Mouse (Mus musculus): ENCODE measurements around the gene Olfr1392.

GRCm38 (mm10) chr11:49264622-49265021, 20.5 kb upstream of the Olfr1392 start:
- no peak for TF ChIP-seq CTCF (IDR thresholded peaks at IDR 0.05; ENCODE audit: extremely low read depth, insufficient read length, insufficient replicate concordance, low read depth, low read length)
- TF ChIP-seq POLR2A (IDR thresholded peaks at IDR 0.05; ENCODE audit: low read depth, low read length), result no peak

Data from small intestine, adult 2 months (tissue).